Mouse (Mus musculus) inflammation-experienced regulatory T-cells, adult 6 months (primary cell): Measurements from ENCODE around the gene Platr17. TPM values are rescaled to one million over a fixed set of nuclear protein-coding genes. Genes with fewer than 3 reads are reported as not detected.
A peak's percentile ranks its signal among the peaks of the same experiment; 100 is the strongest.
"Not testable (repeated sequence)": the region's sequence is repeated elsewhere in the genome, so short reads cannot be mapped to it uniquely, and the experiment has no call there.

Experiments
- ATAC-seq: one replicate; pipeline ENCODE4 v1.8.0; 2017
- polyA plus RNA-seq, 3 experiments: library from polyadenylated mRNA; unstranded; fragments of 100-300 nt; shearing (Covaris generic); gene quantifications; one replicate each; pipeline ENCODE4 v1.2.1; 2017

Gene Platr17
- polyA plus RNA-seq, 3 experiments from 2014 or later: 5.3 to 10.1 (median 5.4) TPM

GRCm38 (mm10) chr17:33943454-33943853, 38.5 kb downstream of the Platr17 start:
- no peak for ATAC-seq

- peak; percentile 40 for ATAC-seq
These were observed 42.6 kb downstream of the Platr17 start for GRCm38 (mm10) chr17:33947430-33948089.

- no peak for ATAC-seq
These were observed 43.4 kb downstream of the Platr17 start for GRCm38 (mm10) chr17:33948090-33948904.

GRCm38 (mm10) chr17:33948905-33949537, 44.1 kb downstream of the Platr17 start:
- ATAC-seq: no peak

- ATAC-seq: no peak
These were observed 45.2 kb downstream of the Platr17 start for GRCm38 (mm10) chr17:33950131-33950625.

GRCm38 (mm10) chr17:33951021-33951946, 46.3 kb downstream of the Platr17 start, which contains the start of gene B3galt4:
Gene B3galt4, minus strand, starts transcription at chr17:33951488.
- peak; percentile 66 for ATAC-seq

- not testable (repeated sequence) for ATAC-seq
These were observed 47.1 kb downstream of the Platr17 start for GRCm38 (mm10) chr17:33952015-33952414.

GRCm38 (mm10) chr17:33952879-33953278, 47.9 kb downstream of the Platr17 start:
- ATAC-seq: no peak

- ATAC-seq: no peak
These were observed 48.4 kb downstream of the Platr17 start for GRCm38 (mm10) chr17:33953310-33953709.

- ATAC-seq: no peak
These were observed 49.1 kb downstream of the Platr17 start for GRCm38 (mm10) chr17:33953961-33954565.

- peak; percentile 3 for ATAC-seq
These were observed 50.0 kb downstream of the Platr17 start for GRCm38 (mm10) chr17:33954646-33955554.

GRCm38 (mm10) chr17:33955555-33956214, 50.8 kb downstream of the Platr17 start, which contains the start of the genes Vps52 and Rps18:
Gene Vps52, plus strand, starts transcription at chr17:33955812.
Gene Rps18, minus strand, starts transcription at chr17:33956001.
- ATAC-seq: peak; percentile 81

Other genes starting within 250 kb of the Platr17 start
- gene Hnrnpm, start 218.3 kb upstream of the Platr17 start, polyA plus RNA-seq: 100 to 1,000 TPM; 269 to 417 (median 346) TPM
- 10 to 100 TPM; 22.4 to 38.0 (median 23.1) TPM for gene March2, start 186.5 kb upstream of the Platr17 start, polyA plus RNA-seq
- gene Rab11b, start 144.6 kb upstream of the Platr17 start, polyA plus RNA-seq: 100 to 1,000 TPM; 261 to 354 (median 270) TPM
- 1 to 10 TPM; 3.5 to 5.9 (median 4.1) TPM for gene Angptl4, start 123.3 kb upstream of the Platr17 start, polyA plus RNA-seq
- 1 to 10 TPM; 2.4 to 2.7 (median 2.4) TPM for gene Kank3, start 94.6 kb upstream of the Platr17 start, polyA plus RNA-seq
- 1,000 to 10,000 TPM; 1,118 to 2,316 (median 1,890) TPM for gene Rps28, start 80.6 kb upstream of the Platr17 start, polyA plus RNA-seq
- gene Ndufa7, start 80.6 kb upstream of the Platr17 start, polyA plus RNA-seq: 100 to 1,000 TPM; 364 to 457 (median 417) TPM
- gene Cd320, start 62.0 kb upstream of the Platr17 start, polyA plus RNA-seq: 10 to 100 TPM; 11.2 to 11.6 (median 11.2) TPM
- gene Gm7029, start 31.3 kb upstream of the Platr17 start, polyA plus RNA-seq: not detected
- gene Kifc1, start 14.5 kb upstream of the Platr17 start, polyA plus RNA-seq: 1 to 10 TPM in 2 of 3 experiments, under 1 TPM in 1; 0.20 to 7.4 (median 1.3) TPM
- gene Daxx, start 4.3 kb downstream of the Platr17 start, polyA plus RNA-seq: 100 to 1,000 TPM; 101 to 116 (median 102) TPM
- 100 to 1,000 TPM; 367 to 428 (median 385) TPM for gene Tapbp, start 10.8 kb downstream of the Platr17 start, polyA plus RNA-seq
- 1 to 10 TPM; 3.7 to 6.8 (median 4.8) TPM for gene Zbtb22, start 10.8 kb downstream of the Platr17 start, polyA plus RNA-seq
- gene Rgl2, start 24.4 kb downstream of the Platr17 start, polyA plus RNA-seq: 10 to 100 TPM; 14.3 to 37.4 (median 31.7) TPM
- gene Pfdn6, start 35.2 kb downstream of the Platr17 start, polyA plus RNA-seq: 100 to 1,000 TPM; 114 to 135 (median 124) TPM
- 10 to 100 TPM in 2 of 3 experiments, 1 to 10 TPM in 1; 6.8 to 11.0 (median 10.1) TPM for gene Wdr46, start 35.5 kb downstream of the Platr17 start, polyA plus RNA-seq
- 10 to 100 TPM; 12.8 to 15.1 (median 13.9) TPM for gene B3galt4, start 46.4 kb downstream of the Platr17 start, polyA plus RNA-seq
- gene Vps52, start 50.7 kb downstream of the Platr17 start, polyA plus RNA-seq: 10 to 100 TPM; 27.6 to 30.0 (median 27.8) TPM
- 1,000 to 10,000 TPM; 3,532 to 7,587 (median 7,167) TPM for gene Rps18, start 50.9 kb downstream of the Platr17 start, polyA plus RNA-seq
- gene H2-K1, start 95.2 kb downstream of the Platr17 start, polyA plus RNA-seq: 1,000 to 10,000 TPM; 4,943 to 7,708 (median 5,398) TPM
- gene Ring1, start 119.5 kb downstream of the Platr17 start, polyA plus RNA-seq: 1 to 10 TPM; 1.6 to 2.8 (median 2.5) TPM
- gene H2-Ke6, start 122.9 kb downstream of the Platr17 start, polyA plus RNA-seq: 10 to 100 TPM; 28.0 to 31.5 (median 30.7) TPM
- gene Slc39a7, start 126.5 kb downstream of the Platr17 start, polyA plus RNA-seq: 10 to 100 TPM; 40.8 to 49.3 (median 44.7) TPM
- 10 to 100 TPM in 2 of 3 experiments, 1 to 10 TPM in 1; 7.8 to 10.6 (median 10.1) TPM for gene Rxrb, start 126.7 kb downstream of the Platr17 start, polyA plus RNA-seq
- under 1 TPM in 1 of 3 experiments, not detected in 2; 0.21 TPM for gene Col11a2, start 134.3 kb downstream of the Platr17 start, polyA plus RNA-seq
- 10 to 100 TPM; 14.3 to 81.2 (median 53.9) TPM for gene H2-Oa, start 187.2 kb downstream of the Platr17 start, polyA plus RNA-seq
- gene H2-DMa, start 214.4 kb downstream of the Platr17 start, polyA plus RNA-seq: 100 to 1,000 TPM in 2 of 3 experiments, 10 to 100 TPM in 1; 75.8 to 241 (median 198) TPM
- 100 to 1,000 TPM; 115 to 154 (median 144) TPM for gene Brd2, start 217.5 kb downstream of the Platr17 start, polyA plus RNA-seq
- 10 to 100 TPM in 2 of 3 experiments, 1 to 10 TPM in 1; 9.2 to 14.4 (median 11.3) TPM for gene H2-DMb2, start 238.2 kb downstream of the Platr17 start, polyA plus RNA-seq
- gene H2-DMb1, start 247.9 kb downstream of the Platr17 start, polyA plus RNA-seq: 1 to 10 TPM; 2.3 to 5.0 (median 4.5) TPM